Mouse (Mus musculus) olfactory bulb, adult 2 months (tissue): Measurements from ENCODE around the gene Sema3e.

ENCODE experiments used
- CTCF ChIP-seq: fragments of 200-500 bp; IDR thresholded peaks from 2 replicates; pipeline ENCODE4 v1.5.1; 2012; ENCODE audit warnings: low read depth, mild to moderate bottlenecking, low read length, moderate library complexity; ENCODE audit not compliant: insufficient read depth
- POLR2A ChIP-seq: fragments of 200-500 bp; IDR thresholded peaks from 2 replicates; pipeline ENCODE4 v1.6.1; 2012; ENCODE audit warnings: mild to moderate bottlenecking, low read depth, low read length, moderate library complexity; ENCODE audit not compliant: insufficient read depth

- TF ChIP-seq POLR2A (no peak), CTCF (no peak)
Observed at GRCm38 (mm10) chr5:13983608-13984007, 41.5 kb upstream of the Sema3e start.
